Mouse (Mus musculus): ENCODE results near the gene Resf1. TPM values are rescaled to one million over a fixed set of nuclear protein-coding genes. Genes with fewer than 3 reads are reported as not detected.

Resf1 gene
- polyA plus RNA-seq (2014; fragmentation: Illumina TruSeq; extraction: RNeasy Lipid Tissue Mini Kit (QIAGEN cat#74804); ENCODE audit: low read depth, low replicate concordance) = 24.9 TPM

GRCm38 (mm10) chr6:149308956-149309932, at the start of gene Resf1:
TSS of gene Resf1 (plus strand) at chr6:149309414.

Other genes with a start within 250 kb of the Resf1 start
- 28.1 TPM for gene Dennd5b, start 207.7 kb upstream of the Resf1 start, polyA plus RNA-seq (2014; fragmentation: Illumina TruSeq; extraction: RNeasy Lipid Tissue Mini Kit (QIAGEN cat#74804); ENCODE audit: low read depth, low replicate concordance)
- gene Gm10203, start 179.2 kb upstream of the Resf1 start, polyA plus RNA-seq (2014; fragmentation: Illumina TruSeq; extraction: RNeasy Lipid Tissue Mini Kit (QIAGEN cat#74804); ENCODE audit: low read depth, low replicate concordance) = not detected
- 27.6 TPM for gene Etfbkmt, start 169.6 kb upstream of the Resf1 start, polyA plus RNA-seq (2014; fragmentation: Illumina TruSeq; extraction: RNeasy Lipid Tissue Mini Kit (QIAGEN cat#74804); ENCODE audit: low read depth, low replicate concordance)
- gene Amn1, start 120.7 kb upstream of the Resf1 start, polyA plus RNA-seq (2014; fragmentation: Illumina TruSeq; extraction: RNeasy Lipid Tissue Mini Kit (QIAGEN cat#74804); ENCODE audit: low read depth, low replicate concordance) = 278 TPM
- 3.4 TPM for gene Bicd1, start 99.5 kb downstream of the Resf1 start, polyA plus RNA-seq (2014; fragmentation: Illumina TruSeq; extraction: RNeasy Lipid Tissue Mini Kit (QIAGEN cat#74804); ENCODE audit: low read depth, low replicate concordance)